Mouse (Mus musculus): ENCODE results near the gene Gm17359. TPM values are rescaled to one million over a fixed set of nuclear protein-coding genes. Genes with fewer than 3 reads are reported as not detected.

The Gm17359 gene
- total and polyA plus RNA-seq, 3 experiments, result not detected

Other genes with a start within 250 kb of the Gm17359 start
- gene Rapgef2, start 50.1 kb upstream of the Gm17359 start, total RNA-seq (2012; rRNA removed), result 0.72 and 0.92 TPM in 2 replicates
- gene Rapgef2, start 50.1 kb upstream of the Gm17359 start, total RNA-seq (2014; rRNA removed), result 2.4 and 2.6 TPM in 2 replicates
- 2.1 and 3.1 TPM in 2 replicates for gene Rapgef2, start 50.1 kb upstream of the Gm17359 start, polyA plus RNA-seq (2012; ENCODE audit: insufficient read length, low read depth)
- gene Fnip2, start 231.1 kb downstream of the Gm17359 start, total RNA-seq (2012; rRNA removed), result 0.21 and 0.34 TPM in 2 replicates
- 0.31 and 0.41 TPM in 2 replicates for gene Fnip2, start 231.1 kb downstream of the Gm17359 start, total RNA-seq (2014; rRNA removed)
- gene Fnip2, start 231.1 kb downstream of the Gm17359 start, polyA plus RNA-seq (2012; ENCODE audit: insufficient read length, low read depth), result 0.71 and 1.00 TPM in 2 replicates